Comparison of ENCODE assay signal across 9 mouse cellular contexts in the genomic region with DNA sequence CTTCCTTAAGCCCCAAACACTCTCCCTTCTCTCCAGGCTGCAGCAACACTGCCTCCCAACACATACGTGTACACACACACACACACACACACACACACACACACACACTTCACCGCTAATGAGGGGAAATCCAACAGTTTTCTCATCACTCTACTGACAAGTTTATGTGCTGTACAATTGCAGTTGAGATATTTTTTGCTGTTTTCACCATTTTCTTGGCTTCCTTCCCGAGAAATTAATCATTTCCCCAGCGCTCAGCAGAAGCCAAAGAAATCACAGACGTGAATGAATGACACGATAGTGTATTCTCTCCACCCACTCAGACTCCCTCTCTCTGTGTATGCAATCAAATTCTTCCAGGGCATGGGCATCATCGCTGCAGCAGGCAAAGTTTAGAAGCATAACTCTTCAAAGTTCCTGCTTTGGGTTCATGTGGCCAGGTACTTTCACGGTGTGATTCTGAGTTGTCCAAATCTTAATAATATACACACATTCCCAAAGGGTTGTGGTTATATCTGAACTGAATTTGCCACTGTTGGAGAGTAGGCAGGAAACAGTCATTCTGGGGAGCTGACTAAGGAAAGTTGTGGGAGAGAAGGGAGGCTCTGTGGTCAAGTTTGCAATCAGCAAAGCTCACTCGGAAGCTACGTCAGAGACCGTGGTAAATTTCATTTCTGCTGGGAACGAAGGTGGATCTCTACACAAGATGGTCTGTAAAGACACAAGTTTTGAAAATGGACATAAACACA.
DNase-seq lines count a peak whose midpoint lies in the region; ATAC-seq lines count a peak whose summit lies in the region.
"Had no signal": no experiment of that assay in that cellular context is flagged by ENCODE, and none has a peak within 500 bp of the region (broad histone marks: within the 10 kb centered on the region; RNA-seq: fewer than 3 reads in every experiment).

No protein-coding gene starts in this region.

- ATAC-seq in erythroid progenitor cell, adult 5-6 weeks (replicated peaks; ENCODE audit: low FRiP score, poor library complexity, severe bottlenecking): no peak

- intact Hi-C loops in heart, postnatal 36 days (cut with DNase I): no loop called here

- DNase-seq in heart, adult 8-10 months (ENCODE audit: low spot score): peak; percentile 47
- no peak for DNase-seq in heart, adult 11 months
- peak; percentile 88 for DNase-seq in NIH3T3 (ENCODE audit: low read depth)
- DNase-seq in heart, postnatal 36 days: peak; percentile 3 to 7
- peak; percentile 35 to 51 for DNase-seq in left cerebral cortex, adult 9 months (ENCODE audit: low spot score in 2 of 2)
- DNase-seq in gastrocnemius, postnatal 25 days: no peak
- no peak for DNase-seq in cerebellum, postnatal 25 days
- DNase-seq: cerebellum, adult 11 months had no signal

Comparison
In these comparisons a context has a peak if more than half of its experiments do, and no peak if none do; other contexts are left out.
1. DNase-seq: peak in heart, adult 8-10 months (single experiment), NIH3T3 (single experiment), heart, postnatal 36 days (2 of 2) and left cerebral cortex, adult 9 months (2 of 2); none in heart, adult 11 months (single experiment), gastrocnemius, postnatal 25 days (single experiment) and cerebellum, postnatal 25 days (0 of 2).